Mouse (Mus musculus) gastrocnemius, postnatal 4 days (tissue): ENCODE measurements around the gene Faim2. TPM values are rescaled to one million over a fixed set of nuclear protein-coding genes. Genes with fewer than 3 reads are reported as not detected.

Experiments
- DNase-seq, 2 experiments: peaks; one replicate each; pipeline ENCODE4 v3.0.0; 2021 to 2022; ENCODE audit warnings: low spot score in 2 of 2, mixed read lengths in 2 of 2
- total RNA-seq, 2 experiments: library from RNA; stranded (reverse); gene quantifications; 2 replicates each; pipeline ENCODE4 v1.2.3; 2021

Faim2 gene
- total RNA-seq, 2 experiments from 2014 or later = not detected

- DNase-seq = no peak
Observed at GRCm38 (mm10) chr15:99509840-99510239, 18.1 kb downstream of the Faim2 start.

DNA sequence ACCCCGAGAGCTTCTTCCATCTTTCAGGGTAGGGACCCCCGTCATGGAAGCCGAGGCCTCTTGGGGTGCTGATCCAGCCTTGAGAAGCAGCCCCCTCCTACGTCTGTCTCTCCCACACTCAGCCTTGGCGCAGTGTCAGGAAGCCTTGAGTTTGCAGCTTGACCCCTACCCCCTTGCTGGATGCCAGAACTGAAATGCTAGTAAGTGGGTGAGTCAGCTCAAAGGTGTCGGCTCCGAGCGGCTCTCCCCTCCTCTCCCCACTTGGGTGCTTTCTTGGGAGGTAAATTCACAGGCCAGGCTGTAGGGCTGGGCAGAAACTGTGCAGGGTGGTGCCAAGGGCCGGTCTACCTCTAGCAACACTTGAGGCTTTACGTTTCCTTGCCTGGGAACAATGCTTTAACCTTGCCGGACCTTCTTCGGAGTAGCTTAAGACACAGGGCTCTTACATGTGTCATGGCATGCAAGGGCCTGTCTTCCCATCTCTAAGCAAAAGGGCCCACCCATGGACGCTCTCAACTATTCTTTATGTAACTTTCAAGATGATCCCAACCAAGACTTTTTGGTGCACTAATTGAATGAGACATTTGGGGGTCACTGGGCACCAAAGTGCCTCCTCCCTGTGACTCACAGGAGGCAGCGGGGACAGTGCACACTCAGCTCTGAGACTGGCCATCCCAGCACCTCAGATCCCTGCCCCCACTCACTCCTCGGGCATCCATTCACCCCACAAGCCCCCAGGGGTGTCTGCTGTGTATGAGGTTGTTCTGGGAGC is 22.5 kb downstream of the Faim2 start:
- no peak for DNase-seq

- DNase-seq = no peak
Observed at GRCm38 (mm10) chr15:99503256-99503655, 24.7 kb downstream of the Faim2 start.

GRCm38 (mm10) chr15:99502311-99502831 is 25.6 kb downstream of the Faim2 start:
- DNase-seq = no peak

DNA sequence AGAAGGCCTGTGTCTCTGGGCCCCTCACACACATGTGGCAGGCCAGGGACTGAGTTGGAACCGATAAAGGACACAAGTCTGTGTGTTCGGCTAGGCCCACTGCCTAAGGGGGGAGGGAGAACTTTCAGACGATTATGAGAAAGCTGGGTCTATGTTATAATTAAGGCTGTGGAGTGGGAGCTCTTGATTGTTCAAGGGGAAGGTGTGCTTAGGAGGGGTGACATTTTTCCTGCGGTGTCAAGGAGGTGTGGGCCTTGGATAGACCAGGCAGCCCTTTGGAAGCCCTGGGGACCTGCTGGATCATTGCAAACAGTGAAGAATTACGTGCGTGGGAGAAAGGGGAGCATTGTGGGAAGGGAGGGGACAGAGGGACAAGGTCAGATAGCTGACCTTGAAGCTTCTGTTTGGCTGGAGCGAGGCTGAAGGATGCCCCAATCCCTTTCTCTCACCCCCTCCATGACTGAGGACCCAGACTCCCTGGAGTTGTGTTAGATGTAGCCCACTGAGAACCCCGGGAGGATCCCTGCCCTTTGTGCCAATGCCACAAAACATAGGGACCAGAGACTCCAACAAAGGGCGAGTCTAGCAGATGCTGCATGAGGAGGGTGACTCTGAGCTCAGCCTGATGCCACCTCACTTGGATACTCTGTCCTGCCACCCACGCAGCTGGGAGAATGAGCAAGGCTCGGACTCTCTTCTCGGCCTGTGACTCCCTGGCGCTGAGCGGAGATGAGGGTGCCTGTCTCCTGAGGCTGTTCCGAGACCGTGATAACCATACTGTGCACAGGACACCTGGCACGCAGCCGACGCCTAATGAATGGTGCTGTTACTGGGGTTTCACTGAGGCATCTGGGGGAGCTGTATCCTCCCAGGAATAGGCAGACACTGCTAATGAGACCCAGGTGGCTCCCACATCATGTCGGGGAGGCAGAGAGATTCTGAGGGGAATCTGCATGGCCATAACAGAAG is 26.4 kb downstream of the Faim2 start:
- no peak for DNase-seq

GRCm38 (mm10) chr15:99500320-99500719 is 27.6 kb downstream of the Faim2 start:
- no peak for DNase-seq

GRCm38 (mm10) chr15:99499726-99500125 is 28.2 kb downstream of the Faim2 start:
- DNase-seq = no peak

DNA sequence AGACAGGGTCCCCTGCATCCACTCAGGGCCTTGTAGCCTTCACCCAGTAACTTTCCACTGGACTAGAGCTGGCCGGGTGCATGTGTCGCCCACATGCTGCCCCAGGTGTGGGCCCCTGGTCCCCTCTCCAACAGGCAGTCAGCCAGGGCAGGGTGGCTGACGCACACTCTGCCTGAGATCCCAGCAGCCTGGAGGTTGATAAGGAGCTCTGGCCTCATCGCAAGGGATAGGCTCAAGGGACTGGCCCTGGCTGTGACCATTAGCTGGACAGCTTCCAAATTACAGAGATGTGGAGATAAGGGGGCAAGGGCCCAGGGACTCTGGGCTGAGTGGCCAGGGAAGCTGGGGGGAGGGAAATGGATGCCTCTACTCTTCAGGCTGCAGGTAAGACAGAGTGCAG is 29.2 kb downstream of the Faim2 start:
- DNase-seq = no peak

GRCm38 (mm10) chr15:99498356-99498755 is 29.6 kb downstream of the Faim2 start:
- no peak for DNase-seq

DNA sequence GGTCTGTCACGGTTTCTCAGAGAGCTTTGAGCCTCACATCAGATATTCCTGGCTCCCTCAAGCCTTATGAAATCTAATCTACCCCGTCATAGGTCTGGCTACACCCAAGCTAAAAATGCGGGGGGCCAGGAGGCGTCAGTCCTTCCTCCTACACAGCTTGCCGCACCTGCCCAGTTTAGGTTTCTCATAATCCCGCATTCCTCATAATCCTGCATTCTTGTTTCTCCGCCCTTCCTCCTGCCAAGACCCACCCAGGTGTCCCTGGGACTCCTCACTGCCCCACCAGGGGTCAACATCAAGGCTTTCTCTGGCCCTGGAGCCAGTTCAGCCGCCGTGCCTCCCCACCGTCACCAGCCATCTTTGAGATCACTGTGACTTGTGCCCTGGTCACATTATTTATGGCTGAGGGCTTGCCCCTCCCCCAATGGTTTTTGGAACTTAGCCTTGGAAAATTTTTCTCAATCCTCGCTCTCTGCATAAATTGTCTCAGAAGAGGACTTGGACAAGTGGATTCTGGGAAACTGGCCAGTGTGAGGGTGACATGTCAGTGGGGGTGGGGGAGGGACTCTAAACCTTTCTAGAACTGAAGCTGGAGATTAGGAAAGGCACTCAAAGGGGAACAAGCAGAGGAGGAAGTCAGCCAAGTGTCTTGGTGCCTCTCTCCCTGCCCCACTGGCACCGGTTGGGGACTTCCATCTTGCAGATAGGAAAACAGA is 30.3 kb downstream of the Faim2 start:
- peak in 1 of 2 experiments; percentile 52 for DNase-seq

- no peak for DNase-seq
Observed at GRCm38 (mm10) chr15:99497061-99497460, 30.9 kb downstream of the Faim2 start.

GRCm38 (mm10) chr15:99484745-99485144 is 43.2 kb downstream of the Faim2 start:
- no peak for DNase-seq

GRCm38 (mm10) chr15:99475814-99476213 is 52.2 kb downstream of the Faim2 start:
- DNase-seq = no peak

DNA sequence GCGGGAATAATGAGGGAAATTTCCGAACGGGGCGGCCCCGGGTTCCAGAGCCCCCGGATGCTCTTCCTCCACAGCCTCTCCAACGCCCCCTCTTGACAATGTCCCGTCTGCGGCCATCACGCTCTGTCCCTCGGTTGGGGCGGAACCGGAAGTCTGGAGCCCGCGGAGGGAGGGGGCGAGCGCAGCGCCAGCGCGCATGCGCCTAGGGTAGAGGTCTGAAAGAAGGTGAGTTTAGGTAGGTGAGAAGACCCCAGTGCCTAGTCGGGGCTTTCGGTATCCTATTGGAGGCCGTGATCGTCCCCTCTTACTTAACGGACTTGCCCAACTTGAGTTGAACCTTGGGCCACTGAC is 53.4 kb downstream of the Faim2 start, which contains the start of gene Bcdin3d:
TSS of gene Bcdin3d (minus strand) at position 155 of the 351 bp plus-strand sequence.
- peak; percentile 86 to 90 for DNase-seq

- peak; percentile 47 to 78 for DNase-seq
Observed at GRCm38 (mm10) chr15:99473801-99474575, 54.0 kb downstream of the Faim2 start.

DNA sequence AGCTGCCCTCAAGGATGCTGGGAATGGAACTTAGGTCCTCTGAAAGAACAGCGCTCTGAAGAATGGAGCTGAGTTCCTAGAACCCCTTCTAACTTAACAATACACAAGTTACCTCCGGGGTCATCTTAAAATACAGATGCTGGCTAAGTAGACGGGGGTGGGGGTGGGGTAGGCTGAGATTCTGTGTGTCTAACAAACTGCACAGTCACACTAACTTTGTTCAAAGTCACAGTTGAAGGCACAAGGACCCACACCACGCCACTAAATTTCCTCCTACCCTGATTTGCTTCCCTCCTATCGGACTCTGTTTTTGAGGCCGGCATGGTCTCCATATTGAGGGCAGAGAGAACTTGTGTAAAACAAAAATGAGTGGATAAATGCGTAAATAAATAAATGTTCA is 55.0 kb downstream of the Faim2 start:
- DNase-seq = no peak

DNA sequence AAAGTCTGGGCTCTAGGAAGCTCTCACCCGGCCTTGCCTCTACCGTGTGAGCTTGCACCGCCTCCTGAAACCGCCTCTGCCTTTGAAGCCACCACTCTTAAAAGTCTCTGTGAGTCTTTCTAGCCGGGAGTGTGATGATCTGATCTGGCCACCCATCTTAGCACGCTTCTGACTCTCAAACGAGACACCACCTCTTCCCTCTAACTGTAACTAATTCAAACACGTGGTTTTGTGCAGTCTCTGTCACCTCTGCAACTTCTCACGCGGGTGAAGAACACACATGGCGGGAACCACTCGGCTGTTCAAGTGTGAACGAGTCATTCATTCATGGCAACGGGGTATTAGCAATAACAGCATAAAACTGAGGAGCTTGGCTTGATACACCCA is 56.3 kb downstream of the Faim2 start:
- no peak for DNase-seq

DNA sequence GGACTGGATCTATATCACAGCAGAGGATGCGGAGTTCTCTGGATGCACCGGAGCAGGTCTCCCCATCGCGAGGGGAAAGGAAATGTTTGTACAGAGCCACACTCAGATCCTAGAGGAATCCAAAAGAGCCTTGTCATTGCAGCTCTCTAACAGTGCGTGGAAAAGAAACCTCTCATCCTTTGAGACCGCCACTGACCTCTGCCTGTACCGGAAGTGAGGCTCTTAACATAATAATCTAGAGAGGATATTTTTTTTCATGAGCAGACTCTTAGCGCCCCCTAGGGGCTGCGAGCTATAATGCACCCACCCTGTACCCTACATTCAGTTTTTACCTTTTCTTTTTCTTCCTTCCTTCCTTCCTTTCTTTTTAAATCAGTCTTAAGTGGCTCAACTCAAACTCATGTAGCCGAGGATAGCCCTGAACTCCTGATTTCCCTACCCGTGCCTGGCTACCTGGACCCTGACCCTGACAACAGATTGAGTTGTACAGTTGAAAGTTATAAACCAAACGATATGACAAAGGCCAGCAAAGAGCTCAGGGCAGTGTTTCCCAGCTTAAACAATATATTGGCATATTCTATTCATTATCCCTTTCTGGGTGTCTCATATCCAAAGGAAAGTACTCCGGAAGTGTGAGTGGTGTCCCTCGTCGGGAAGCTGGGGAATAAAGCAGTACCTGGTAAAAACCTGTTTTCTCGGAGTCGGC is 56.8 kb downstream of the Faim2 start:
- peak; percentile 36 to 55 for DNase-seq

DNA sequence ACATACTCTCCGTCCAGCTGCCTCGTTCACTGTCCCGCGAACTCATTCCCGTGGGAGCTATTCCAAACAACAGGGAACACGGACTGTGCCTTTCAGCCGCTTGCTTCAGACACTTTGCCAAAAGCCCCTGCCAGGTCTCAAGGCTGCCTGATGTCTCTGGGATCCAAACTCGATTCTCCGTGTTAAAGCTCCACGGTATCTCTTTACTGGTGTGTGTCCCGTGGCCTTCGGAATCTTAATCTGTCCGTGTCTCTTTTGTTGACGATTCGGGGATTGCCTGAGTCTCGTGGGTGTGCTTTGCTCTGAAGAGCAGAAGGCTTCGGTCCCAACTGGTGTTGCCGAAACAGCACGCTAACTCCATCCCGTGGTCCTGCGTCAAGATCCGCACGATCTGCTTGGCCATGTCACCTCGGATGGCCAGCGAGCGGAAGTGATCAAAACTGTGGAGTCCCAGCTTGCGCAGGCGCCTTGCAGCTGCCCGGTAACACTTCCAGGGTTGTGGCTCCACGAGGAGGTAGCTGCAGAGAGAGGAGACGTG is 57.7 kb downstream of the Faim2 start:
- DNase-seq = peak in 1 of 2 experiments; percentile 39
